Mouse (Mus musculus) stomach, embryonic 15.5 days (tissue): ENCODE data around the gene Sh3glb2. TPM values are rescaled to one million over a fixed set of nuclear protein-coding genes. Genes with fewer than 3 reads are reported as not detected.

Experiments
- ATAC-seq: fragments of 200-750 bp; cut with Nextera tagmentation; 2 replicates; pipeline ENCODE4 v1.8.0; 2017; ENCODE audit warnings: low read depth, moderate number of reproducible peaks, moderate TSS enrichment; ENCODE audit not compliant: insufficient read depth, low FRiP score
- H3K27ac ChIP-seq: fragments of 300-500 bp; sonication (generic); 2 replicates; pipeline ENCODE4 v1.5.1; 2015; ENCODE audit warnings: mild to moderate bottlenecking, inconsistent platforms
- H3K27me3 ChIP-seq: fragments of 300-500 bp; sonication (generic); replicated peaks from 2 replicates; pipeline ENCODE4 v1.6.1; 2015; ENCODE audit warnings: inconsistent platforms
- H3K36me3 ChIP-seq: fragments of 300-500 bp; sonication (generic); 2 replicates; pipeline ENCODE4 v1.6.1; 2015; ENCODE audit warnings: inconsistent platforms
- H3K4me1 ChIP-seq: fragments of 300-500 bp; sonication (generic); 2 replicates; pipeline ENCODE4 v1.6.1; 2015; ENCODE audit warnings: inconsistent platforms
- H3K4me2 ChIP-seq: fragments of 300-500 bp; sonication (generic); 2 replicates; pipeline ENCODE4 v1.6.1; 2015; ENCODE audit warnings: mild to moderate bottlenecking, inconsistent platforms
- H3K4me3 ChIP-seq: fragments of 300-500 bp; sonication (generic); replicated peaks from 2 replicates; pipeline ENCODE4 v1.5.1; 2015; ENCODE audit warnings: inconsistent platforms
- H3K9ac ChIP-seq: fragments of 300-500 bp; sonication (generic); 2 replicates; pipeline ENCODE4 v1.6.1; 2015; ENCODE audit warnings: inconsistent platforms
- H3K9me3 ChIP-seq: fragments of 300-500 bp; sonication (generic); 2 replicates; pipeline ENCODE4 v1.6.1; 2016; ENCODE audit warnings: inconsistent platforms
- WGBS: fragments of 180-500 bp; shearing (Covaris S2); methylation state at CpG from one replicate; pipeline ENCODE4 v1.1.7; 2015; 5-methylcytosine and 5-hydroxymethylcytosine counted together
- polyA plus RNA-seq: library from polyadenylated mRNA; unstranded; fragments of >200 nt; fragmentation: Nextera tagmentation; extraction: Ambion mirVana; gene quantifications from 2 replicates; pipeline ENCODE4 v1.2.1, GENCODE M21; 2015

Sh3glb2 gene
- polyA plus RNA-seq, 1 experiment from 2014 or later: 92.6 TPM

DNA sequence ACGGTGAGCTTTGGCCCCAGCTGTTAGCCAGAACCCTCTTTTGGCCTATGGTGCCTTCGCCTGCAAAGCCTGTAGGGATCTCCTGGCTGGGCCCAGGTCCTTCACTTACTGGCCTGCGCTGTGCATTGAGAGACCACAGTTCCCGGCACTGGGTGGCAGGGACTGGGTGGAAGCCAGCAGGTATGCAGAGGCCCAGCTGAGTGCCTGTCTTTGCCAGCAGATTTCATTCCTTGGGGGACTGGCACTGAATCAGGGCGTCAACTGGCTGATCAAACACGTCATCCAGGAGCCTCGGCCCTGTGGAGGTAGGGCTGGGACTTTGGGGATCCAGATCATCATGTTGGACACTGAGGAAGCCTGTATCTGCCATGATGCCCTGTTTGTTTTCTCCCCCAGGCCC, 36.6 kb upstream of the Sh3glb2 start:
- WGBS: 92% methylated on average over 7 of the region's 7 CpGs
- H3K9ac ChIP-seq: no peak overlapping the region
- H3K27me3 ChIP-seq: no peaks in the 10 kb centered on the region
- H3K9me3 ChIP-seq: no peaks in the 10 kb centered on the region
- ATAC-seq: no peak
- no peak overlapping the region for H3K4me3 ChIP-seq
- no peak overlapping the region for H3K4me2 ChIP-seq
- H3K4me1 ChIP-seq: peaks cover 22% of the 10 kb centered on the region
- 0 out of 2 replicates have a peak overlapping the region, but pooled peaks have one; percentile 13 for H3K27ac ChIP-seq
- H3K36me3 ChIP-seq: peaks cover 28% of the 10 kb centered on the region

DNA sequence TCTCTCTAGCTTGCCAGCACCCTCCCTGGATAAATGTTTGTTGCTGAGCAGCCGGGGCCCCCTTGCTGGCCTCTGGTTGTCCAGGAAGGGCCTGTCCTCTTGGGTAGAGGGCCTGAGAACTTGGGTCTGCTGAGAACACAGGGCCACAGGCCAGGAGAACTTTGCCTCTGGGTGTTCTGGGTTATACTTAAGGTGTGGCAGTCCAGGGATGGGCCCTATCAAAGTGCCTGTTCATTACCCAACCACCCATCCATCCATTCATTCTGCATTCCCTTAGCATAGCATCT, 34.2 kb upstream of the Sh3glb2 start:
- peaks cover 19% of the 10 kb centered on the region for H3K4me1 ChIP-seq
- 42% methylated on average over 1 of the region's 1 CpGs for WGBS
- no peaks in the 10 kb centered on the region for H3K27me3 ChIP-seq
- H3K4me3 ChIP-seq: peak overlapping the region; percentile 97
- H3K9me3 ChIP-seq: no peaks in the 10 kb centered on the region
- peak overlapping the region; percentile 92; the same call in 1 of the 2 replicates for H3K9ac ChIP-seq
- peak overlapping the region; percentile 93 for H3K27ac ChIP-seq
- H3K36me3 ChIP-seq: peaks cover 20% of the 10 kb centered on the region
- no peak for ATAC-seq
- H3K4me2 ChIP-seq: peak overlapping the region; percentile 93

DNA sequence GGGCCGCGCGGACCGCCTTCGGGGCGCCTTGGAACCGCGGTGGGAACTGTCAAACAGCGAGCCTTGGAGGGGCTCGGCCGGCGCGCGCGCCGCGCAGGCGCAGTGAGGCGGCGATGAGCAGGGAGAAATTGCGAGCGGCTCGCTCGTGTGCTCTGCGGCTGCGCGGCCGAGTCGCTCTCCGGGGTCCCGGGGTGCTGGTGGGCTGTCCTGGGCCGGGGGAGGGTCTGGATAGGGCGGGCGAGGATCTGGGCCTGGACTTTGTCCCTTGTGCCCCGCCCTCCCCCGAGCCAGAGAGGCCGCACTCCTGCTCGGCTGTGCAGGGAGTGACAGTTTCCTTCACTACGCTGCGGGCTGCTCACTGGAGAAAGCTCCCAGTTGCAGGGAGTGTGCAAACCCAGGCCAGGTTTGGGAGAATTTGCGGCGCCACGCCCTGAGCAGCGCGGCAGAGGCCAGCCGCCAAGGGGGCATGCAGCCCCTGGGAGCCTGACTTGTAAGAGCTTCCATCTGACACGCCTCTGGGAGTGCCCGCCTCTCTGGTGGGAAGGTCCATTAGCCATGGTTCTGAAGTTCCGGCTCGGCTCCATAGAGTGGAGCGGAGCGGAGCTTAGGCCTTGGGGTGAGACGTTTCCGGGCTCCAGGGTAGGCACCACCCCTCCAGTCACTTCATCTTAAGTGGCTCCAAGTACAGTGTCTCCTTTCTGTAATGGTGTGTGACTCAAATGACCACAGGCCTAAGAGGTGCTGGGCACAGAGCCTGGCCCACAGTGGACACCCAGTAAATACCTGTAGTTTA, 33.6 kb upstream of the Sh3glb2 start:
- Histone ChIP-seq H3K27me3 (no peaks in the 10 kb centered on the region), H3K36me3 (peaks cover 17% of the 10 kb centered on the region), H3K9ac (peak overlapping the region; percentile 92), H3K9me3 (no peaks in the 10 kb centered on the region), H3K4me3 (peak overlapping the region; percentile 97), H3K27ac (peak overlapping the region; percentile 93), H3K4me2 (peak overlapping the region; percentile 93), H3K4me1 (peaks cover 19% of the 10 kb centered on the region)
- ATAC-seq: peak; percentile 50
- under 1% methylated on average over 54 of the region's 54 CpGs for WGBS

DNA sequence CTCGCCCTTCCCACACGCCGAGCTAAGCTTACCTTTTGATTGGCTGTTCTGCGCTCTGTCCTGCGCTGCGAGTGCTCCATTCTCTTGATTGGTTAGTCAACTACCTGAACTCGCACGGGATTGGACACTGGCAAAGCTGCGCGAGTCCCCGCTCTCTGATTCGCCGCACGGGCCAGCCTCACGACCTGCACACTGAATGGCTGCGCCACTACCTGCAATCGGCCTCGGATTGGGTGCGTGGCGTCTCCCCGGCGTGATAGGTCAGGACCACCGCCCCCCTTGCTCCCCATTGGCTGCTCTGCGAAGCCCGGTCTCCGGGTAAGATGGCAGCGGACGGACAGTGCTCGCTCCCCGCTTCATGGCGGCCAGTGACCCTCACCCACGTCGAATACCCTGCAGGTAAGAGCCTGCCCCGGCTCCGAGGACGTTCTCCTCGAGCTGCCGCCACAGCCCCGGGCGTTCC, 33.0 kb upstream of the Sh3glb2 start, which contains the start of gene Dolpp1:
Gene Dolpp1, plus strand, starts transcription at position 141 of the 463 bp plus-strand sequence.
- no peaks in the 10 kb centered on the region for H3K9me3 ChIP-seq
- H3K9ac ChIP-seq: peak within 1 kb of the TSS; percentile 92
- H3K4me1 ChIP-seq: peaks cover 19% of the 10 kb centered on the region
- peaks cover 12% of the 10 kb centered on the region for H3K36me3 ChIP-seq
- H3K27ac ChIP-seq: peak within 1 kb of the TSS; percentile 93
- WGBS: under 1% methylated on average over 40 of the region's 40 CpGs
- peak within 1 kb of the TSS; percentile 93 for H3K4me2 ChIP-seq
- peak; percentile 97 for ATAC-seq
- peak within 1 kb of the TSS; percentile 97 for H3K4me3 ChIP-seq
- no peaks in the 10 kb centered on the region for H3K27me3 ChIP-seq

DNA sequence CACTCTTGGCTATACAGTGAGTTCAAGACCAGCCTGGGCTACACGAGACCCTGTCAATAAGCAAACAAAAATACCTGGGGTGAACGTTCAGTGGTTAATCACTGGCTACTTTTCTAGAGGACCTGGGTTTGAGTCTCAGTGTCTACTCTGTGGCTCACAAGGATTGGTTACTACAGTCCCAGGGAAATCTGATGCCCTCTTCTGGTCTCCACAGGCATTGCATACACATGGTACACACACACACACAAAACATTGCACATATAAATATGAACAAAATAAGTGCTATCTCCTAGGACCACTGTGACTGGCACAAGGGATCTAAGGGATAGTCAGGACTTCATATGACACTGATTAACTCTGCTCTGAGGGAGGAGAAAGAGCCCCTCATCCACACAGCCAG, 29.9 kb upstream of the Sh3glb2 start:
- H3K27ac ChIP-seq: no peak overlapping the region
- 93% methylated on average over 2 of the region's 2 CpGs for WGBS

DNA sequence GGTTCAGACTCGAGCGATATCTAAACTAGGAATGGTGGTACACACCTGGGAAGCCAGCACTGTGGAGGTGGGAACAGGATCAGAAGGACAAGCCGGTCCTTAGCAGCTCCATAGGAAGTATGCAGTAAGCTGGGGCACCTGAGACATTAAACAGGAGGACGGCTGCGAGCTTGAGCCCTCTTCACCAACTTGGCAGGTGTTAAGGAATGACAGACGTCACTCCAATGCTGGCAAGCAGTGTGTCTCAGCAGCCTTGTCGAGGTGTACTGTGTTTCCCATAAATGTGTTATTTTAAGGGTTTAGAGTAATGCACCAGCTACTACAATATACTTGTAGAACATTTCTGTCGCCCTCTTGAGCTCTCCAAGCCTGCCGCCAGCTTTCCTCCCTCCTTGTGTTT, 27.8 kb upstream of the Sh3glb2 start:
- Histone ChIP-seq H3K36me3 (peaks cover 26% of the 10 kb centered on the region), H3K4me3 (no peak overlapping the region), H3K27ac (no peak overlapping the region), H3K9me3 (no peaks in the 10 kb centered on the region), H3K4me2 (no peak overlapping the region), H3K4me1 (peaks cover 7% of the 10 kb centered on the region; the same call in 1 of the 2 replicates), H3K27me3 (no peaks in the 10 kb centered on the region), H3K9ac (no peak overlapping the region)
- ATAC-seq: no peak
- 86% methylated on average over 9 of the region's 9 CpGs for WGBS

More for the DNA sequence above, 29.9 kb upstream of the Sh3glb2 start:
- Histone ChIP-seq H3K9ac (no peak overlapping the region), H3K4me2 (no peak overlapping the region), H3K4me3 (no peak overlapping the region), H3K9me3 (no peaks in the 10 kb centered on the region), H3K36me3 (peaks cover 17% of the 10 kb centered on the region; the same call in 1 of the 2 replicates), H3K27me3 (no peaks in the 10 kb centered on the region), H3K4me1 (peaks cover 18% of the 10 kb centered on the region)
- ATAC-seq: no peak

DNA sequence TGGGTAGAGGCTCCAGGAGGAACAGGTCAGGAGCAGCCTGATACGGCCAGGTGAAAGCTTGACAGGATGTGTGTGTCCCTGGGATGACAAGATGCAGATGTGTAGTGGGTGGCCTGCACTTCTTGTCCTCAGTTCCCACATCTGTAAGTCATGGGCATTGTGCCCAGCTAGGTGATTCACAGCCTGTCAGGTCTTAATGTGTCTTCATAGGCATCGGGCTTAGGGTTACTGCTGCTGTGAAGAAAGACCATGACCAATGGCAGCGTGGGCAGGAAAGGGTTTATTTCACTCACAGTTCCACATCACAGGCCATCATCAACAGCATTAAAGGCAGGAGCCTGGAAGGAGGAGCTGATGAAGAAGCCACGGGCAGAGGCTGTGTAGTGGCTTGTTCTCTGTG, 26.5 kb upstream of the Sh3glb2 start:
- no peak overlapping the region for H3K4me3 ChIP-seq
- no peak overlapping the region for H3K27ac ChIP-seq
- H3K36me3 ChIP-seq: peaks cover 32% of the 10 kb centered on the region
- WGBS: 82% methylated on average over 4 of the region's 4 CpGs
- no peaks in the 10 kb centered on the region for H3K27me3 ChIP-seq
- no peaks in the 10 kb centered on the region for H3K9me3 ChIP-seq
- no peaks in the 10 kb centered on the region for H3K4me1 ChIP-seq
- no peak for ATAC-seq
- H3K4me2 ChIP-seq: no peak overlapping the region
- H3K9ac ChIP-seq: no peak overlapping the region

DNA sequence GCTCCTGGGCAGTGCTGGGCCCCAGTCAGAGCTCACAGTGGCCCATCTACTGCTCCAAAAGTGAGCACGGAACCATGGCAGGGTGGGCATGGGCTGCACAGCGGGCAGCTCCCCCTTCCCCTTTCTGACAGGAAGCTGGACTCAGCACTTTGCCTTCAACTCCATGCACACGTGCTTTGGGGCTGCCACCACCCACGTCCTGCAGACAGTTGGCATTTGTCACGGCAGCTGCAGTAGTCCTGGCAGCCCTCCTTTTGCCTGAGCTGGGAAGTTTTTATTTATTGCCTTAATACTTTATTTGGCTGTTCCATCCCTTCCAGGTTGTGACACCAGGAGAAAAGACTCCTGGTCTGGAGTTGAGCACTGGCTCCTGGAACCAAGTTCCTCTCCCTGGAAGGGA, 25.7 kb upstream of the Sh3glb2 start:
- Histone ChIP-seq H3K27ac (no peak overlapping the region), H3K27me3 (no peaks in the 10 kb centered on the region), H3K4me2 (no peak overlapping the region), H3K9ac (no peak overlapping the region), H3K4me3 (no peak overlapping the region), H3K36me3 (peaks cover 35% of the 10 kb centered on the region), H3K9me3 (no peaks in the 10 kb centered on the region), H3K4me1 (no peaks in the 10 kb centered on the region)
- no peak for ATAC-seq
- WGBS: 73% methylated on average over 5 of the region's 5 CpGs

DNA sequence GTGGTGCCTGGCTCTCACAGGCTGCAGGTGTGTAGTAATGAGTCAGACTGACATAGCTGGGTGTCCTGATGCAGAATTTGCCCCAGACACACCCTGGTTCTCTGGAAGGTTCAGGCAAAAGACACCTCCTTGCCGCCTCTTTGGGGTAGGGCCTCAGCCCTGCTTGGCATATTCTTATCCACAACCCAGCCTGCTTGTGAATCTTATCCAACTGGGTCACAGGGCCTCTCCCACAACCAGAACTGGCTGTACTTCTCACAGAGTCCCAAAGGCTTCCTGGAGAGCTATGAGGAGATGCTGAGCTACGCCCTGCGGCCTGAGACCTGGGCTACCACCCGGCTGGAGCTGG, 22.2 kb upstream of the Sh3glb2 start:
- no peak for ATAC-seq
- H3K9ac ChIP-seq: no peak overlapping the region
- H3K27me3 ChIP-seq: no peaks in the 10 kb centered on the region
- H3K4me2 ChIP-seq: no peak overlapping the region
- no peaks in the 10 kb centered on the region for H3K9me3 ChIP-seq
- H3K4me3 ChIP-seq: no peak overlapping the region
- no peaks in the 10 kb centered on the region for H3K4me1 ChIP-seq
- H3K36me3 ChIP-seq: peaks cover 55% of the 10 kb centered on the region
- H3K27ac ChIP-seq: no peak overlapping the region
- 95% methylated on average over 4 of the region's 4 CpGs for WGBS

DNA sequence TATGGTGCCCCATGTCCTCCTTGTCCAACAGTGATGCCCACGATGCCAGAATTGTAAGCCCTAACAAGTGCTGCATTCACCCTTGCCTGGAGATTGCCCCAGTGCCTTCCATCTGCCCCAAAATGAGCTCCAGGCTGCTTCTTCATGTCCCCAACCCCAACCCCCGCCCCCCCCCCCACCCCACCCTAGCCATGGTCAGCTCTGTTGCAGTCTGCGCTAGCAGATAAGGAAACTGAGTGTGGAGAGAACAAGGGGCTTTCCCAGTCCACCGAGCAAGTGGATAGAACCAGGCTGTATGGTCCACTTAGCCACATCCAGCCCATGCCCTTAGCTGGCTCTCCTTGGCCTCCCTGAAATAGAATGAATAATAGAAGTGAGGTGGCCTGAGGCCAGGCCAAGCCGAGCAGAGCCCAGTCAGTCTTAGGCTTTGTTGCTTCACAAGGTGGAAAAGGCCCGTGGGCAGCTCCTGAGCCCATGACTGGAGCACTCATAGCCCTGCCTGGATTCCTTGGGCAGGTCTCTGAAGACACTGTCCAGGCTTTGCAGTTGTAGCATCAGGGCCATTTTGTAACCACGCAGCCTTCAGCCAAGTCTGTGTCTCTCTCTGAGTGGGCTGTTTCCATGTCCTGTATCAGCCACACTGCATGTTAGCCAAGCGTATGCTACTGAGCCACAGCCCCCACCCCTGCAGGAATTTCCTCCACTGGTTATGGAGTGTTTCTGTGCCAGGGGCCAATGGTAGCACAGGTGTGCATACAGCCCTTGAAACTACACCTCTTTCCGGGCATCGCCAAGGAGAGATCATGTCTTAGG, 21.6 kb upstream of the Sh3glb2 start:
- H3K36me3 ChIP-seq: peaks cover 57% of the 10 kb centered on the region

DNA sequence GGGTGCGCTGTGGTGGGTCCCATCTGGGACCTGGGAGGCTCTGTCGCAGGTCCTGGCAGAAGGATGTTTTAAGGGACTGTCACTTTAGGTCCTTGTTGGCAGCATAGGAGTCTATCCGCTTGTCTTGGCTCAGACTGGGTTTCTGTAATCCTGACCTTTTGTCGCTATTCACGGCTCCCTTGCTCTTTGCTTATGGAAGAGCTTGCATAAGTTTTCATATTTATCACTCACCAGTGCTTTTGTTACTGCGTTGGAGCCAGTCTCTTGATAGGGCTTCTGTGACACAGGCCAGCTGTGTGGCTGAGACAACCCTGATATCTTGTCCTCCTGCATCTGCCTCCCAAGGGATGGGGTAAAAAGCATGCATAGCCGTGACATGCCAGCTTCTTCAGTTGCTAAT, 20.2 kb upstream of the Sh3glb2 start:
- Histone ChIP-seq H3K27me3 (no peaks in the 10 kb centered on the region), H3K4me2 (no peak overlapping the region), H3K4me3 (no peak overlapping the region), H3K36me3 (peaks cover 48% of the 10 kb centered on the region), H3K9me3 (no peaks in the 10 kb centered on the region), H3K9ac (no peak overlapping the region), H3K4me1 (no peaks in the 10 kb centered on the region), H3K27ac (no peak overlapping the region)
- WGBS: 76% methylated on average over 7 of the region's 7 CpGs
- no peak for ATAC-seq

More for the DNA sequence above, 21.6 kb upstream of the Sh3glb2 start:
- Histone ChIP-seq H3K9ac (no peak overlapping the region), H3K4me3 (no peak overlapping the region), H3K4me2 (no peak overlapping the region), H3K27ac (no peak overlapping the region), H3K9me3 (no peaks in the 10 kb centered on the region), H3K27me3 (no peaks in the 10 kb centered on the region), H3K4me1 (no peaks in the 10 kb centered on the region)
- WGBS: 87% methylated on average over 10 of the region's 10 CpGs
- ATAC-seq: no peak

DNA sequence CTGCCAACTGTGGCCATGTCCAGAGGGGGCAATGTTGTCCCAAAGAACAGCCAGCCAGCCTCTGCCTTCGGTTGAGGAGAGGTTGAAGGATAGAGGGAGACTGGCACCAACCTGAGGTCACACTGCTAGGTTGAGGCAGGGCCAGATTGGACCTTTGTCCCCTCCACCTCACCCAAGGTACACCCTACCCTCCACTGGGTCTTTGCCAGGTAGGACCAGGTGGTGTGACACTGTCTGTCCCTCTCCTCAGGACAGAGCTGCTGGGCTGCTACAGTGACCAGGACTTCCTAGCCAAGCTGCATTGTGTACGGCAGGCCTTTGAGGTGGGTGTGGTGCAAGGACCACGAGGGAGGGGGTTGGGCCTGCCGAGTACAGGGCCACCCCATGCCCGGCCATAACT, 18.6 kb upstream of the Sh3glb2 start:
- H3K9me3 ChIP-seq: no peaks in the 10 kb centered on the region
- WGBS: 74% methylated on average over 5 of the region's 5 CpGs
- H3K9ac ChIP-seq: no peak overlapping the region
- H3K4me1 ChIP-seq: no peaks in the 10 kb centered on the region
- H3K4me3 ChIP-seq: no peak overlapping the region
- no peaks in the 10 kb centered on the region for H3K27me3 ChIP-seq
- no peak overlapping the region for H3K4me2 ChIP-seq
- peaks cover 58% of the 10 kb centered on the region for H3K36me3 ChIP-seq
- ATAC-seq: no peak; the same call in 1 of the 2 replicates
- no peak overlapping the region for H3K27ac ChIP-seq
